Mouse (Mus musculus): ENCODE measurements around the gene Lyl1. TPM values are rescaled to one million over a fixed set of nuclear protein-coding genes. Genes with fewer than 3 reads are reported as not detected.

The Lyl1 gene
- polyA plus RNA-seq, 1 experiment from 2014 or later: 5.1 TPM

GRCm38 (mm10) chr8:84658951-84659350 lies 42.3 kb upstream of the Lyl1 start:
- Histone ChIP-seq H3K36me3 (ENCODE audit: control insufficient read depth, insufficient read depth, low read length) (no peaks in the 10 kb centered on the region), H3K9me3 (ENCODE audit: control insufficient read depth, low read length) (no peaks in the 10 kb centered on the region), H3K4me2 (no peak overlapping the region), H3K9ac (ENCODE audit: low read length) (no peak overlapping the region), H3K4me3 (ENCODE audit: low read depth, low read length) (no peak overlapping the region), H3K27me3 (ENCODE audit: control insufficient read depth, insufficient read depth, low read length) (no peaks in the 10 kb centered on the region), H3K27ac (ENCODE audit: low read depth, low read length) (no peak overlapping the region), H3K4me1 (ENCODE audit: control insufficient read depth, insufficient read depth, low read length) (peaks cover 59% of the 10 kb centered on the region)
- no peak for DNase-seq (ENCODE audit: low spot score, missing footprints)
- ATAC-seq (ENCODE audit: low FRiP score): no peak
- 44% methylated on average over 1 of the region's 1 CpGs for WGBS

- under 1% methylated on average over 33 of the region's 33 CpGs for WGBS
- Histone ChIP-seq H3K4me1 (ENCODE audit: control insufficient read depth, insufficient read depth, low read length) (peaks cover 53% of the 10 kb centered on the region), H3K36me3 (ENCODE audit: control insufficient read depth, insufficient read depth, low read length) (no peaks in the 10 kb centered on the region), H3K27me3 (ENCODE audit: control insufficient read depth, insufficient read depth, low read length) (no peaks in the 10 kb centered on the region), H3K9me3 (ENCODE audit: control insufficient read depth, low read length) (no peaks in the 10 kb centered on the region), H3K9ac (ENCODE audit: low read length) (peak overlapping the region; percentile 88), H3K27ac (ENCODE audit: low read depth, low read length) (peak overlapping the region; percentile 41), H3K4me3 (ENCODE audit: low read depth, low read length) (peak overlapping the region; percentile 59), H3K4me2 (peak overlapping the region; percentile 99)
- ATAC-seq (ENCODE audit: low FRiP score) (no peak), DNase-seq (ENCODE audit: low spot score, missing footprints) (peak; percentile 96)
These were observed 41.1 kb upstream of the Lyl1 start for GRCm38 (mm10) chr8:84659936-84660818.

GRCm38 (mm10) chr8:84660819-84661457 lies 40.3 kb upstream of the Lyl1 start:
- Histone ChIP-seq H3K27me3 (ENCODE audit: control insufficient read depth, insufficient read depth, low read length) (no peaks in the 10 kb centered on the region), H3K9ac (ENCODE audit: low read length) (peak overlapping the region; percentile 88), H3K27ac (ENCODE audit: low read depth, low read length) (peak overlapping the region; percentile 81), H3K4me1 (ENCODE audit: control insufficient read depth, insufficient read depth, low read length) (peaks cover 48% of the 10 kb centered on the region), H3K4me2 (peak overlapping the region; percentile 99), H3K9me3 (ENCODE audit: control insufficient read depth, low read length) (no peaks in the 10 kb centered on the region), H3K4me3 (ENCODE audit: low read depth, low read length) (peak overlapping the region; percentile 59), H3K36me3 (ENCODE audit: control insufficient read depth, insufficient read depth, low read length) (no peaks in the 10 kb centered on the region)
- ATAC-seq (ENCODE audit: low FRiP score): no peak
- under 1% methylated on average over 20 of the region's 20 CpGs for WGBS
- DNase-seq (ENCODE audit: low spot score, missing footprints): peak; percentile 95

- H3K27ac ChIP-seq (ENCODE audit: low read depth, low read length): peak overlapping the region; percentile 81
- DNase-seq (ENCODE audit: low spot score, missing footprints): peak; percentile 95
- ATAC-seq (ENCODE audit: low FRiP score): no peak
- peak overlapping the region; percentile 88 for H3K9ac ChIP-seq (ENCODE audit: low read length)
- under 1% methylated on average over 24 of the region's 24 CpGs for WGBS
- H3K36me3 ChIP-seq (ENCODE audit: control insufficient read depth, insufficient read depth, low read length): no peaks in the 10 kb centered on the region
- H3K4me3 ChIP-seq (ENCODE audit: low read depth, low read length): peak overlapping the region; percentile 59
- peaks cover 45% of the 10 kb centered on the region for H3K4me1 ChIP-seq (ENCODE audit: control insufficient read depth, insufficient read depth, low read length)
- peak overlapping the region; percentile 99 for H3K4me2 ChIP-seq
- no peaks in the 10 kb centered on the region for H3K9me3 ChIP-seq (ENCODE audit: control insufficient read depth, low read length)
- no peaks in the 10 kb centered on the region for H3K27me3 ChIP-seq (ENCODE audit: control insufficient read depth, insufficient read depth, low read length)
These were observed 39.8 kb upstream of the Lyl1 start for GRCm38 (mm10) chr8:84661458-84661871.

GRCm38 (mm10) chr8:84661961-84662571 lies 39.2 kb upstream of the Lyl1 start:
- peak overlapping the region; percentile 81 for H3K27ac ChIP-seq (ENCODE audit: low read depth, low read length)
- H3K27me3 ChIP-seq (ENCODE audit: control insufficient read depth, insufficient read depth, low read length): no peaks in the 10 kb centered on the region
- peak overlapping the region; percentile 59 for H3K4me3 ChIP-seq (ENCODE audit: low read depth, low read length)
- peak overlapping the region; percentile 99 for H3K4me2 ChIP-seq
- ATAC-seq (ENCODE audit: low FRiP score): peak; percentile 8
- peaks cover 40% of the 10 kb centered on the region for H3K4me1 ChIP-seq (ENCODE audit: control insufficient read depth, insufficient read depth, low read length)
- no peaks in the 10 kb centered on the region for H3K36me3 ChIP-seq (ENCODE audit: control insufficient read depth, insufficient read depth, low read length)
- no peaks in the 10 kb centered on the region for H3K9me3 ChIP-seq (ENCODE audit: control insufficient read depth, low read length)
- WGBS: under 1% methylated on average over 60 of the region's 61 CpGs
- H3K9ac ChIP-seq (ENCODE audit: low read length): peak overlapping the region; percentile 88
- DNase-seq (ENCODE audit: low spot score, missing footprints): peak; percentile 98

- Histone ChIP-seq H3K9me3 (ENCODE audit: control insufficient read depth, low read length) (no peaks in the 10 kb centered on the region), H3K27me3 (ENCODE audit: control insufficient read depth, insufficient read depth, low read length) (no peaks in the 10 kb centered on the region), H3K36me3 (ENCODE audit: control insufficient read depth, insufficient read depth, low read length) (no peaks in the 10 kb centered on the region), H3K9ac (ENCODE audit: low read length) (peak within 1 kb of the TSS; percentile 88), H3K27ac (ENCODE audit: low read depth, low read length) (peak within 1 kb of the TSS; percentile 81), H3K4me3 (ENCODE audit: low read depth, low read length) (peak within 1 kb of the TSS; percentile 59), H3K4me1 (ENCODE audit: control insufficient read depth, insufficient read depth, low read length) (peaks cover 40% of the 10 kb centered on the region), H3K4me2 (peak within 1 kb of the TSS; percentile 99)
- 0% methylated on average over 27 of the region's 27 CpGs for WGBS
- ATAC-seq (ENCODE audit: low FRiP score): peak; percentile 78
- DNase-seq (ENCODE audit: low spot score, missing footprints): peak; percentile 99
These were observed 38.6 kb upstream of the Lyl1 start, which contains the start of gene Ier2 for GRCm38 (mm10) chr8:84662581-84663065. Gene Ier2, minus strand, starts transcription at chr8:84662852.

- peak overlapping the region; percentile 88 for H3K9ac ChIP-seq (ENCODE audit: low read length)
- peak overlapping the region; percentile 99 for H3K4me2 ChIP-seq
- peaks cover 3% of the 10 kb centered on the region; the same call in 1 of the 2 replicates for H3K36me3 ChIP-seq (ENCODE audit: control insufficient read depth, insufficient read depth, low read length)
- ATAC-seq (ENCODE audit: low FRiP score) (peak; percentile 84), DNase-seq (ENCODE audit: low spot score, missing footprints) (peak; percentile 99)
- H3K9me3 ChIP-seq (ENCODE audit: control insufficient read depth, low read length): no peaks in the 10 kb centered on the region
- peaks cover 40% of the 10 kb centered on the region for H3K4me1 ChIP-seq (ENCODE audit: control insufficient read depth, insufficient read depth, low read length)
- WGBS: 3% methylated on average over 43 of the region's 43 CpGs
- no peaks in the 10 kb centered on the region for H3K27me3 ChIP-seq (ENCODE audit: control insufficient read depth, insufficient read depth, low read length)
- peak overlapping the region; percentile 59 for H3K4me3 ChIP-seq (ENCODE audit: low read depth, low read length)
- peak overlapping the region; percentile 80 for H3K27ac ChIP-seq (ENCODE audit: low read depth, low read length)
These were observed 37.6 kb upstream of the Lyl1 start for GRCm38 (mm10) chr8:84663483-84664327.

Data from midbrain, embryonic 11.5 days (tissue).